Mouse (Mus musculus) brain, adult 2 months (tissue): ENCODE measurements at regions not wholly inside any gene's neighbourhood (a gene's known extent, or its start where the extent isn't known, plus 50 kb on each side); places are given as distances from the start of the nearest gene placed in this dataset.

Source experiments
- DNase-seq: peaks from one replicate; pipeline ENCODE4 v3.0.0; 2011; ENCODE audit warnings: low read depth, low spot score

- DNase-seq, result no peak
These were observed 60.1 kb upstream of the Kcnj6 start for GRCm38 (mm10) chr16:95057596-95057995.

GRCm38 (mm10) chr16:95064423-95064822, 66.9 kb upstream of the Kcnj6 start:
- DNase-seq, result peak; percentile 97

DNA sequence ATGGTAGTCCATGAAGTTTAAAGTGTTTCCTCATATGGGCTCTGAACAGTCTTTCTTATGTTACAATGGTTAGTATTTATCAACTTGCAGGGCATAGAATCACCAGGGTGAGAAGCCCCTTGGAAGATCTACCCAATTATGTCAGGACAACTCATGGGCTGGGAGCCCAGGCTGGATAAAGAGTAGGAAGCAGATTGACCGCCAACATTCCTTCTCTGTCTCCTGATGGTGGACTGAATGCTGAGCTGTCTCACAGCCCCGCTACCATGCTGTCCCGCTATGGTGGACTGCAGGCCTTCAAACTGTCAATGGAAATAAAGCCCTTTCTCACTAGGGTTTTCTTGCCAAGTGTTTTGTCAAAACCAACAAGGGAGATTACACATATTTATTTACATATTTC, 69.2 kb upstream of the Kcnj6 start:
- no peak for DNase-seq

GRCm38 (mm10) chr16:95092471-95093221, 95.1 kb upstream of the Kcnj6 start:
- peak; percentile 51 for DNase-seq

DNA sequence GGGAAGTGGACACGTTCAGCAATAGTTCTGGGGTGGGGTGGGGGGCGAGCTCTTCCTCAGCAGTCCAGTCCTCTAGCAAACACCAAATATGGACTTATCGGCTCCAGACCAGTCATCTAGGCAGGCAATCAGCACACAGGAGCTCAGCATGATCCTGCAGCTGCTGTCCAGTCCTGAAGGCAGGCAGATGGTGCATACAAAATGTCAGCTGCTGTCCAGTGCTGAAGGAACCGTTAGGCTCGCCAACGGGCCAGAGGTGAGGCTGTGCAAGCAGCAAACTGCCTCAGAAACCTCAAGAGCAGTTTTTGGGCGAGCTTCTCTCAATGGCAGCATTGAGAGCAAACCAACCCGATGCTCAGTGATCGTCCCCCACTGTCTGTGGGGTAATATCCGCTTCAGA, 96.3 kb upstream of the Kcnj6 start:
- DNase-seq, result peak; percentile 22

DNA sequence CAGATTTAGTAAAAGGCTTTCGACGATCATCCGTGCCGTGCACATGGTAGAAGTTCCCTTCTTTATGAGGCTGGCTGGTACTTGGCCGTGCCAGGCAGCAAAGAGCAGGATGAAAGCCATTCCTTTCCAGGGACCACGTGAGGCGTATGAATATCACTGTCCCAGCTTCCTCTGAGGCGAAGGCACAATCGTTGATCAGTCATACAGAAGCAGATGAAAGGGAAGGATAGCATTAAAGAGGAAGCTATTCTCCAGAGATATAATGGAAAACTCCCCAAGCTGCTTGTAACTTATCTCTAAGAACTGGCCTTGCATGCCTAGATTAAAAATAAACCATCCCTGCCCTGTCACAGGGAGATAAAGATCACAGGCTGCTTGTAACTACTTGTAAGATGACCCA, 103.5 kb upstream of the Kcnj6 start:
- DNase-seq, result no peak

GRCm38 (mm10) chr16:95117531-95117930, 120.0 kb upstream of the Kcnj6 start:
- peak; percentile 69 for DNase-seq

- DNase-seq, result peak; percentile 44
These were observed 121.8 kb upstream of the Kcnj6 start for GRCm38 (mm10) chr16:95119293-95119692.

DNA sequence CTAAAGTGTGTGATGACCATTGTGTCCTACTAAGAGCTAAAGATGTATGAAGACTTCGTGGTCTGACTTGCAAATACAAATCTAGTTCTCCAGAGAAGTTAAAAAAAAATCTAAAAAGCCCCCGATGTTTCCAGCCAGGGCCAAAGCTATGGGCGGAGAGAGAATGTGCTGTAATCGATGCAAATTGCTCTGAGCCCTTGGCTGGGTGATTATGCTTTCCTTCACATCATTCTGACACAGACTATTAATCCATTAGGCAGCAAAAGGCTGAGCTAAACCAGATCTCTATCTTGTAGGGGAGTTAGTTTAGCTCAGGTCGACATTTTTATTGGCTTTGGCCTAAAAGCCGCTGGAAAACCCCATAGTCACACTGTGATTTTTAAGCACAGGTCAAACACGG, 124.5 kb upstream of the Kcnj6 start:
- DNase-seq, result no peak

GRCm38 (mm10) chr16:95127616-95128015, 129.7 kb upstream of the Kcnj15 start:
- no peak for DNase-seq

DNA sequence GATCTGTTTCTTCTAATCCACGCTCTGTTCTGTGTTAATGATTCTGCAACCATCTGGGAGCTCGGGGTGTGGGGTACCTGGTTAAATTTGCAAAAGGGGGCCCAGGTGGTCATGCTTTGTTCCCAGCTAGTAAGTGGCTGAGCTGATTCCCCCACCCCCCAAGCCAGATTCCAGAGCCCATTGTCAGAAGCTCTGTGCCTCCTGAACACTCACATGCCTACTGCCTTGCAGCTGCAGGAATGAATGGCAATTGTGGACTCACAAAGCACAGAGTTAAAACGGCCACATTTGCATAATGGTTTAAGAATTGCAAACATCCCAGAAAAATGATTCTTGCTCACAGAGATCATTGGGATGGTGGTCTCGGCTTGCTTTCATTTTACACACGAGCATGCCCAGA, 125.5 kb upstream of the Kcnj15 start:
- peak; percentile 84 for DNase-seq

GRCm38 (mm10) chr16:95138809-95139208, 118.5 kb upstream of the Kcnj15 start:
- DNase-seq, result no peak

- peak; percentile 36 for DNase-seq
These were observed 115.6 kb upstream of the Kcnj15 start for GRCm38 (mm10) chr16:95141510-95142394.

DNA sequence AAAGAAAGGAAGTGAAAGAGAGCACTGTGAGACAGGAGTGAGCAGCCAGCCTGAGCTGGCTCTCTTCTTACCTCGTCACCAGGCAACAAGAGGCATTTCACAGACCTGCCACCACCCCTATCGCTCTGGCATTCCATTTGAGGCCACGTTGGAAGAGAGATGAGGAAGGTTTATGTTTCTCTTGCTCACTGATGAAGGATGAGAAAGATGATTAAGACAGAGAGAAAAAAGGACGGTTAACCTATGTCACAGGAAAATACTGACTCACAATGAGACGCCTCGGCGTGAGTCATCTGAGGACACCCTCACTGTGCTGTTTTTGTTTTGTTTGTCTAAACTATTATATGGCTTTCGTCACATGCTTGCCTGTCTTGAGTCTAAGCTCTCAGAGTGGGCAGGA, 106.9 kb upstream of the Kcnj15 start:
- peak; percentile 45 for DNase-seq

GRCm38 (mm10) chr16:95151499-95151898, 105.9 kb upstream of the Kcnj15 start:
- no peak for DNase-seq

- no peak for DNase-seq
These were observed 105.4 kb upstream of the Kcnj15 start for GRCm38 (mm10) chr16:95151914-95152313.

DNA sequence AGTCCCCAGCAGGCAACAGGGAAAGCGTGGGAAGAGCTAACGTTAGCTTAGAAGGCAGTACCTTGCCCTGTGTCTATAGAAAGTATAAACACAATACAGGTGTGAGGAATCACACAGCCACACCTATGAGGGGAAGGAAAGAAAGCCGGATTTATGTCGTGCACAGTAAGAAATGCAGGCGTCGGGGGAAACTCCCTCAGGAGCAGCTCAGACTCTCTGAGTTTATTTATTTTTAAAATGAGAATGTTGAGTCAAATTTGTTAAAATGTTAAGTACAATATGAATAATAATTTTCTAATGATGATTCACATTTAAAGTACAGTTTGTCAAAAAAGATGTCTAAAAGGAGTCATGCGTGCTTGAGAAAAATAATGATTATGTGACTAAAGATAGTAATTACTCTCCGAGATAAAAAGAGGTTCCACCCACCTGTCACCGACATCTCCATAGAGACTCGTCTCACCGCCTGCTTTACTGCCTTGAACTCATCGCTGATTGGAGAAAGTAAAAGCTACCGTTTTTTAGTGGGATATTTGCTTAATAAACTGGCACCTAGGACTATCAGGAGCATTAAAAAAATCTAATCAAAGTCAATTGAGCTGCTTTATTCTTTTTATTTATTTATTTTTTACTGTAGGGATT, 104.5 kb upstream of the Kcnj15 start:
- DNase-seq, result peak; percentile 56

GRCm38 (mm10) chr16:95168349-95168748, 89.0 kb upstream of the Kcnj15 start:
- DNase-seq, result no peak

GRCm38 (mm10) chr16:95169346-95169745, 88.0 kb upstream of the Kcnj15 start:
- peak; percentile 66 for DNase-seq

DNA sequence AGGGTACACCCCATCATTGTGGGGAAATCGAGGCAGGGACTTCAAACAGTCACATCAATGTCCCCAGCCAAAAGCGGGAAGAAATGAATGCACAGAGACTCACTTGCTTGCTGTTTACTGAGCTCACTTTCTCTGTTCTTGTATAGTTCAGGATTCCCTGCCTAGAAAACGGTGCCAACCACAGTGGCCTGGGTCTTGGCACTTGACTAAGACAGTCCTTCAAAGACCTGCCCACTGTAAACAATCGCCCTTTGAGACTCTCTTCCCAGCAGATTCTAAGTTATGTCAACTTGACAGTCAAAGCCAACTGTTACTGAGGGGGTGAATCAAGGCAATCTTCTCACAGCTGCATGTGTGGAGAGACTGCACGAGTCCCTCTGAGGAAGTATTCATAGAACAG, 76.8 kb upstream of the Kcnj15 start:
- DNase-seq, result peak; percentile 29

GRCm38 (mm10) chr16:95185341-95185740, 72.0 kb upstream of the Kcnj15 start:
- peak; percentile 12 for DNase-seq

DNA sequence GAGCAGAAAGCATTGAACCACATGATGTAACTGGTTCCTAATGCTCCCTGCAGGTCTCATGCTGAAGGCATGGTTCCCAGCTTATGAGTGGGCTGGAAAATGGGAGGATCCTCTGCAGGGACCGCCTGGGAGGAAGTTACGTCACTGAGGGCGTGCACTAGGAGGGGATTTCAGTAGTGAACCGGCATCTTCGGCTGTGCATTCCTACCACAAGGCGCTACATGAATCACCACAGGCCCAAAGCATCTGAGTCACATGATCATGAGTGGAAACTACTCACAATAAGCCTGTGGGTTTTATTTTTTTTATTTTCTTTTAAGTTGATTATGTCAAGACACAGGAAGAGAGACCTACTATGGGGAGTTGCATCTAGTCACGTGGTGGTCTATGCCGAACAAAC, 68.2 kb upstream of the Kcnj15 start:
- DNase-seq, result no peak
